Mouse (Mus musculus) gastrocnemius, adult 18-20 months (tissue): ENCODE results near the gene Ap3b2. TPM values are rescaled to one million over a fixed set of nuclear protein-coding genes. Genes with fewer than 3 reads are reported as not detected.

Source experiments
- DNase-seq: peaks from one replicate; pipeline ENCODE4 v3.0.0; 2021; ENCODE audit warnings: low spot score
- long read RNA-seq, 2 experiments: library from polyadenylated mRNA; stranded (forward); transcript quantifications; one replicate each; pipeline ENCODE4 v2.0.0; 2021
- total RNA-seq, 2 experiments: library from RNA; stranded (reverse); gene quantifications; 2 replicates each; pipeline ENCODE4 v1.2.3; 2021

Ap3b2 gene
- under 1 TPM; 0.11 to 0.36 TPM for total RNA-seq
- long read RNA-seq, experiment 1, result 0 reads
- long read RNA-seq, experiment 2, result 0 reads

GRCm38 (mm10) chr7:81493331-81494021, at the start of gene Ap3b2:
Gene Ap3b2, minus strand, starts transcription at chr7:81493925.
- peak; percentile 46 for DNase-seq

- DNase-seq, result no peak
Measured at GRCm38 (mm10) chr7:81542934-81543333, 49.2 kb upstream of the Ap3b2 start.

GRCm38 (mm10) chr7:81541924-81542524, 48.3 kb upstream of the Ap3b2 start:
- DNase-seq, result peak; percentile 93

GRCm38 (mm10) chr7:81540999-81541398, 47.3 kb upstream of the Ap3b2 start:
- no peak for DNase-seq

GRCm38 (mm10) chr7:81539565-81539964, 45.8 kb upstream of the Ap3b2 start:
- DNase-seq, result no peak

GRCm38 (mm10) chr7:81538070-81538675, 44.4 kb upstream of the Ap3b2 start:
- DNase-seq, result no peak

- no peak for DNase-seq
Measured at GRCm38 (mm10) chr7:81536478-81536877, 42.8 kb upstream of the Ap3b2 start.

GRCm38 (mm10) chr7:81531462-81531861, 37.7 kb upstream of the Ap3b2 start:
- no peak for DNase-seq

- no peak for DNase-seq
Measured at GRCm38 (mm10) chr7:81528918-81529317, 35.2 kb upstream of the Ap3b2 start.

- no peak for DNase-seq
Measured at GRCm38 (mm10) chr7:81523663-81524017, 29.9 kb upstream of the Ap3b2 start.

- DNase-seq, result peak; percentile 88
Measured at GRCm38 (mm10) chr7:81523008-81523662, 29.4 kb upstream of the Ap3b2 start.

GRCm38 (mm10) chr7:81516154-81517030, 22.7 kb upstream of the Ap3b2 start:
- DNase-seq, result no peak

GRCm38 (mm10) chr7:81514906-81515590, 21.3 kb upstream of the Ap3b2 start:
- DNase-seq, result no peak

GRCm38 (mm10) chr7:81501050-81501449, 7.3 kb upstream of the Ap3b2 start:
- no peak for DNase-seq

GRCm38 (mm10) chr7:81498181-81498580, 4.5 kb upstream of the Ap3b2 start, which contains the start of gene BC048679:
Gene BC048679, minus strand, starts transcription at chr7:81498281.
- DNase-seq, result no peak

GRCm38 (mm10) chr7:81497171-81497570, 3.4 kb upstream of the Ap3b2 start:
- DNase-seq, result no peak

- DNase-seq, result no peak
Measured at GRCm38 (mm10) chr7:81492628-81493027, 1.1 kb downstream of the Ap3b2 start.

GRCm38 (mm10) chr7:81489649-81490048, 4.1 kb downstream of the Ap3b2 start:
- no peak for DNase-seq

GRCm38 (mm10) chr7:81480800-81481199, 12.9 kb downstream of the Ap3b2 start:
- no peak for DNase-seq

GRCm38 (mm10) chr7:81479531-81480090, 14.1 kb downstream of the Ap3b2 start:
- DNase-seq, result peak; percentile 18
